Mouse (Mus musculus) urinary bladder, postnatal 36 days (tissue): ENCODE measurements at regions not wholly inside any gene's neighbourhood (a gene's known extent, or its start where the extent isn't known, plus 50 kb on each side); places are given as distances from the start of the nearest gene placed in this dataset.
A peak's percentile ranks its signal among the peaks of the same experiment; 100 is the strongest.
"Not testable (repeated sequence)": the region's sequence is repeated elsewhere in the genome, so short reads cannot be mapped to it uniquely, and the experiment has no call there.

ENCODE experiments used
- DNase-seq, 2 experiments: peaks; one replicate each; pipeline ENCODE4 v3.0.0; 2022; ENCODE audit warnings: low spot score in 2 of 2, mixed read lengths in 1 of 2

DNA sequence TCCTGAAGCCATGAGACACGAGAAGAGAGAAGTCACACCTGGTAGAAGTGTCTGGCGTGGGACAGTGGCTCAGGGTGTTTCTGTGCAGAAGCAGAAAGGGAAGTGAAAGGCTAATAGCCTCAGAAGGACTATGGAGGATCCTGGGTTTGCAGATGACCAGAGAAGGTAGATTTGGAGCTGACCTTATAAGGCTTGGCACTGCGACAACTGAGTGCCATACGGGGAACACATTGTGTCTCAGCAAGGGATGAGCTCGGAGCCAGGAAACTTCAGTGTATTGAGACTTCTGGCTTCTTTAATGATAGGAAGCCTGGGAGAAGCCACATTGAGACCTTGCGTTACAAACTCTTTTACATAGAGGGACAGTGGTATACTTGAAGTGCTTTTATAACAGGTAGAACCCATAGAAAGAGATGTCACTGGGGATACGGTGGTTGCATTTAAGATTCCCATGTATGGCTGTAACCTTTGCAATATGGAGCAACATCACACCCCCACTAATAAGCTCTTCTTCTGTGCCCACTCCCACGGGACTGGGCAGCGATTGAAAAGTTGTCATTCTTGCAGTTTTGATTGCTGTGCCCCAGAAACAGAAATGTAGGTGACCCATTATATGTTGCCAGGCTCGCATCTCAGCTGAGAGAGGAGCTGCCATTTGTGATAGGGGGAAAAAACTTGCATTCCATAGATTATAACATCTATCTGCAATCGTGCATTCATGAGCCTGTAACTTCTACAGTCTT is 61.8 kb upstream of the Dync1i1 start:
- DNase-seq: no peak

DNA sequence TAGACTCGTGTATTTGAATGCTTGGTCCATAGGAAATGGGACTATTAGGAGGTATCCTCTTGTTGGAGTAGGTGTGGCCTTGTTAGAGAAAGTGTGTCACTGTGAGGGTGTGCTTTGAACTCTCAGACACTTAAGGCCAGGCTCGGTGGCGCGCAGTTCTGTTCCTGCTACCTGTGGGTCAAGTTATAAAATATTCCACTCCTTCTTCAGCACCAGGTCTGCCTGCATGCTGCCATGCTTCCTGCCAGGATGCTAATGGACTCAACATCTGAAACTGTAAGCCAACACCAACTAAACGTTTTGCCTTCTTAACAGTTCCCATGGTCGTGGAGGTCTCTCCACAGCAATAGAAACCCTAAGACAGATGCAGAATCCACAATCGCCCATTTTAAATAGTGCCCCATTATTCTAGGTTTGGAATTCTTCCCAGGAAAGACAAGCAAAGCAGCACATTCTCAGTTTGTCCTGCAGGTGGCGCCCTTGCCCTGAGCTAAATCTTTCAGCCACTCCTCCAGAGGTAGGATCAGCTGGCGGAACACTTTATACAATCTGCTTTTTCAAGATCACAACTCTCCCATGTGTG is 80.2 kb upstream of the Dync1i1 start:
- peak; percentile 38 to 60 for DNase-seq

- no peak for DNase-seq
Measured at GRCm38 (mm10) chr6:5634222-5634621, 91.2 kb upstream of the Dync1i1 start.

DNA sequence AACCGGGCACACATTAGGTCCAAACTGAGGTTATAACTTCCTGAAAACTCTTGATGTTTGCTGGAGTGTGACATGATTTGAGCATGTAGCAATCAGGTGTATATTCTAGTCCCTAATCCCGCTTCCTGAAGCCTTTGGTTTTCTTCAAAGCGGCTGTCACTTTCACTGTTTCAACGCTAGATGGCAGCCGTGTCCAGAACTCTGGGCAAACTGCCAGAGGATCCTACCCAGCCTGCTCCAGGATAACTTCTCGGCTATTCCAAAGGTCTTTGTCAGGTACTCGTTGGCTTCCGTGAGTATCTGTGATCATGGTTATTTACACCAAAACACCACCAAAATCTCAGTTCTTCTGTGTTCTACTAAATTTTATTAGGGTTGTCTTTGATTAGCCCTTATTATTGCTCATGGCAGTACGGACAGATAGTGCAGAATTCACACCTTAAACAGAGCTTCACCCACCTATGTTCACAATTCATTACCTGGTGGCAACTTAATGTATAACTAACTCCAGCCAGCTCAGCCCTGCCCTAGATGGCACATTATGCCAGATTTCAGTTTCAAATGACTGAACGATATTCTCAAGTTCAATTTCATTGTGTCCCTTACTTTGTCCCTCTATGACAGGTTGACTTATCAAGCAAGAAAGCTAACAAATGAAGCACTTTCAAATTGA is 92.3 kb upstream of the Dync1i1 start:
- DNase-seq: peak; percentile 23 to 52

DNA sequence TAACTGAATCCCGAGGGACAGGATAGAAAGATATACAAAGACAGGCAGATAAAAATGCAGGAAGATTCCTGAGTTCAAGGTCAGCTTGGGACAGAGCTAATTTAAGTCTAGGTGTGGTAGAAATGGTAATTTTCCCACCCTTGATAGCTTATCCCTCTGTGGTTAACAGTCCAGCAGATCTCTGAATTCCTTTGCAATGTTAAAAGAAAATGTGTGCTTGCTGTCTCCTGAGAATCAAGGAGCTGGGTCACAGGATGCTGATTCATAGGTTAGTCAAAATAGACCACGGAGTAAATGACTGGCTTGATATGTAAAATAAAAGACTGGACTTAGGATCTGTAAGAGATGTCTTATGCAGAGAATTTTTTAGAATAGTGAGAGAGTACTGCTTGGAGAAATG is 101.4 kb upstream of the Dync1i1 start:
- no peak for DNase-seq

GRCm38 (mm10) chr6:5621582-5621981 is 103.9 kb upstream of the Dync1i1 start:
- no peak for DNase-seq

DNA sequence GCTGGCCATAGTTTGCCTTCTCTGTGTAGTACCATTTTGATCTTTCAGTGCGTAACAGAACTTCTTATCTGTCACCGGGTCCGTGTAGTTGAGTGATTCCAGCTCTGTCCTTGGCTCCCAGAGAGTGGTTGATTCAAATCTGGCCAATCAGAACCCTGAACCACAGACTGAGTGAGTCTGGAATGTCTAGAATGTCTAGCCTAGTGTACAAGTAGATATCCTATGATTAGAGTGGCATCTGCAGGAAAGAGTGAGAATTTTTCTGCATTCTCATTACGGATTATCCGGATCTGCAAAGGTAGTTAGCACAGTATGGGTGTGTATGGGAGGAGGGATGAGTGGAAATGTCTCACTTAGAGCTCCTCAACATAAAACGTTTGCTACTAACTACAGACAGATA is 97.9 kb upstream of the Pdk4 start:
- DNase-seq: no peak

- DNase-seq: peak; percentile 53 to 69
Measured at GRCm38 (mm10) chr6:5589635-5590034, 93.5 kb upstream of the Pdk4 start.

- DNase-seq: no peak
Measured at GRCm38 (mm10) chr6:5582923-5583525, 86.9 kb upstream of the Pdk4 start.

GRCm38 (mm10) chr6:5576891-5577290 is 80.8 kb upstream of the Pdk4 start:
- not testable (repeated sequence) for DNase-seq

GRCm38 (mm10) chr6:5566582-5566981 is 70.5 kb upstream of the Pdk4 start:
- DNase-seq: no peak

GRCm38 (mm10) chr6:5565049-5565448 is 68.9 kb upstream of the Pdk4 start:
- no peak for DNase-seq

DNA sequence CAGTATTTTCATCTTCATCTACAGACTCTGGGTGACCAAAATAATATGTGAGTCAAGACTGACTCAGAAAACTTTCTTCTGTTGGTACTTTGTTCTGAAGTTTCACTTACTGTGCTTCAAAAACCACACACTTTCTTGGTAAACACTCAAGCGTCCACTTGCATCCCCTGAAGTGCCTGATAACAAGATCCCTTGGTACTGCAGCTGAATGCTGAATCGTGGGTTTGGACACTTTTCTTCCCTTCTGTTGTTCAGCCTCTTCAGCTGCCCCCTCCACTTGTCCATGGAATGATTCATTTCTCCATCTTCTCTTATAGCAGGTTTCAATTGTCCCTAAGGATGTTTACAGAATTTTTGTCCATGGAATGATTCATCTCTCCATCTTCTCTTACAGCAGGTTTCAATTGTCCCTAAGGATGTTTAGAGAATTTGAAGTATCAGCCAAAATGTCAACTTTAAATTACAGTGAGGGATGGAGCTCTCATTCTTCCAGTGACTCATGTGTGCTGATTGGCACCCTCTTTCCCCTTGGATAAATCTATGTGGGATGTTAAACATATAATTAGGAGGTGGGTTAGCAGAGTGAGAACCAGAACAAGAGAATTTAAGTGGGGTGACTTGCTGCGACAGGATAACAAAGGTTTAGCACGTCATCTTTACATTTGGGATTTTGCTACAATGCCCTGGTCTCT is 57.7 kb upstream of the Pdk4 start:
- DNase-seq: no peak

GRCm38 (mm10) chr6:5550067-5550466 is 54.0 kb upstream of the Pdk4 start:
- DNase-seq: no peak
